Mouse (Mus musculus): Measurements from ENCODE around the gene Flrt3. TPM values are rescaled to one million over a fixed set of nuclear protein-coding genes. Genes with fewer than 3 reads are reported as not detected.

Gene Flrt3
- polyA plus RNA-seq, 1 experiment from 2014 or later: 117 TPM

- peak overlapping the region; percentile 19; the same call in 1 of the 2 replicates for H3K9ac ChIP-seq (replicated peaks; ENCODE audit: low read length)
- no peaks in the 10 kb centered on the region for H3K4me1 ChIP-seq (ENCODE audit: control insufficient read depth, insufficient read depth, low read length)
- DNase-seq (ENCODE audit: low spot score): no peak
- no peaks in the 10 kb centered on the region for H3K9me3 ChIP-seq (replicated peaks; ENCODE audit: control insufficient read depth, low read length)
- H3K36me3 ChIP-seq (replicated peaks; ENCODE audit: control insufficient read depth, insufficient read depth, low read depth, low read length): no peaks in the 10 kb centered on the region
- no peak overlapping the region for H3K27ac ChIP-seq (replicated peaks; ENCODE audit: low read depth, low read length)
- WGBS: 24% methylated on average over 2 of the region's 2 CpGs
- no peaks in the 10 kb centered on the region for H3K27me3 ChIP-seq (ENCODE audit: control insufficient read depth, insufficient read depth, low read length)
- peak overlapping the region; percentile 44 for H3K4me2 ChIP-seq (ENCODE audit: low read depth, low read length)
- peak overlapping the region; percentile 44 for H3K4me3 ChIP-seq (ENCODE audit: low read depth, low read length)
- no peak for ATAC-seq (replicated peaks; ENCODE audit: insufficient number of reproducible peaks, low FRiP score, low TSS enrichment, low read depth)
Observed at GRCm38 (mm10) chr2:140669081-140669480, 2.2 kb downstream of the Flrt3 start.

GRCm38 (mm10) chr2:140668311-140668710 lies 3.0 kb downstream of the Flrt3 start:
- no peaks in the 10 kb centered on the region for H3K4me1 ChIP-seq (ENCODE audit: control insufficient read depth, insufficient read depth, low read length)
- ATAC-seq (replicated peaks; ENCODE audit: insufficient number of reproducible peaks, low FRiP score, low TSS enrichment, low read depth) (peak; percentile 46), DNase-seq (ENCODE audit: low spot score) (peak; percentile 92)
- WGBS: under 1% methylated on average over 8 of the region's 8 CpGs
- no peaks in the 10 kb centered on the region for H3K9me3 ChIP-seq (replicated peaks; ENCODE audit: control insufficient read depth, low read length)
- H3K9ac ChIP-seq (replicated peaks; ENCODE audit: low read length): peak overlapping the region; percentile 19; the same call in 1 of the 2 replicates
- H3K4me2 ChIP-seq (ENCODE audit: low read depth, low read length): peak overlapping the region; percentile 44
- no peak overlapping the region for H3K27ac ChIP-seq (replicated peaks; ENCODE audit: low read depth, low read length)
- no peaks in the 10 kb centered on the region for H3K36me3 ChIP-seq (replicated peaks; ENCODE audit: control insufficient read depth, insufficient read depth, low read depth, low read length)
- no peaks in the 10 kb centered on the region for H3K27me3 ChIP-seq (ENCODE audit: control insufficient read depth, insufficient read depth, low read length)
- H3K4me3 ChIP-seq (ENCODE audit: low read depth, low read length): peak overlapping the region; percentile 44

- no peaks in the 10 kb centered on the region for H3K9me3 ChIP-seq (replicated peaks; ENCODE audit: control insufficient read depth, low read length)
- H3K27ac ChIP-seq (replicated peaks; ENCODE audit: low read depth, low read length): no peak overlapping the region; the same call in 1 of the 2 replicates
- peak overlapping the region; percentile 44 for H3K4me3 ChIP-seq (ENCODE audit: low read depth, low read length)
- H3K4me2 ChIP-seq (ENCODE audit: low read depth, low read length): peak overlapping the region; percentile 49
- 27% methylated on average over 13 of the region's 13 CpGs for WGBS
- no peak for DNase-seq (ENCODE audit: low spot score)
- H3K27me3 ChIP-seq (ENCODE audit: control insufficient read depth, insufficient read depth, low read length): no peaks in the 10 kb centered on the region
- H3K9ac ChIP-seq (replicated peaks; ENCODE audit: low read length): peak overlapping the region; percentile 53
- H3K36me3 ChIP-seq (replicated peaks; ENCODE audit: control insufficient read depth, insufficient read depth, low read depth, low read length): no peaks in the 10 kb centered on the region
- ATAC-seq (replicated peaks; ENCODE audit: insufficient number of reproducible peaks, low FRiP score, low TSS enrichment, low read depth): no peak
- no peaks in the 10 kb centered on the region for H3K4me1 ChIP-seq (ENCODE audit: control insufficient read depth, insufficient read depth, low read length)
Observed at GRCm38 (mm10) chr2:140667261-140668047, 3.8 kb downstream of the Flrt3 start.

GRCm38 (mm10) chr2:140666846-140667245 lies 4.4 kb downstream of the Flrt3 start:
- Histone ChIP-seq H3K27ac (replicated peaks; ENCODE audit: low read depth, low read length) (no peak overlapping the region), H3K9me3 (replicated peaks; ENCODE audit: control insufficient read depth, low read length) (no peaks in the 10 kb centered on the region), H3K4me3 (ENCODE audit: low read depth, low read length) (peak overlapping the region; percentile 44), H3K4me1 (ENCODE audit: control insufficient read depth, insufficient read depth, low read length) (no peaks in the 10 kb centered on the region), H3K27me3 (ENCODE audit: control insufficient read depth, insufficient read depth, low read length) (no peaks in the 10 kb centered on the region), H3K9ac (replicated peaks; ENCODE audit: low read length) (peak overlapping the region; percentile 53), H3K36me3 (replicated peaks; ENCODE audit: control insufficient read depth, insufficient read depth, low read depth, low read length) (no peaks in the 10 kb centered on the region), H3K4me2 (ENCODE audit: low read depth, low read length) (peak overlapping the region; percentile 14)
- no peak for ATAC-seq (replicated peaks; ENCODE audit: insufficient number of reproducible peaks, low FRiP score, low TSS enrichment, low read depth)
- WGBS: 8% methylated on average over 7 of the region's 7 CpGs
- peak; percentile 70 for DNase-seq (ENCODE audit: low spot score)

- H3K9ac ChIP-seq (replicated peaks; ENCODE audit: low read length): no peak overlapping the region
- H3K36me3 ChIP-seq (replicated peaks; ENCODE audit: control insufficient read depth, insufficient read depth, low read depth, low read length): peaks cover 6% of the 10 kb centered on the region
Observed at GRCm38 (mm10) chr2:140664381-140664780, 6.9 kb downstream of the Flrt3 start.

DNA sequence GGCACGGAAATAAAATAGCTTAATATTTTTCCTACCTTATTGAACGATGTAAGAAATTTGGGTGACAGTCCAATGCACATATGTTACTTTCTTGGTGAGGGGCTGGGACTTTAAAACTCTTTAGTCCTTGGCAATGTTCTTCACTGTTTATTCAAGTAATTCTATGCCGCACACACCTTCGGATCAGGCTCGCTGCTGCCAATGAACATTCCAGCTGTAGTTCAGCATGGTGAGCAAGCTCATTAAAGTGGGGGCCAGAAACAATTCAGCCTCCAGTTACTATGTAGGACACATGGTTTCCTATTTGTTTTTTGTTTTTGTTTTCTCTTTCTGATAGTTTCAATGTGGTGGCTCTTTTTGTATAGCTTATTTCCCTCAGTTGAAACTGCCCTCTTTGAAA lies 8.6 kb downstream of the Flrt3 start:
- H3K36me3 ChIP-seq (replicated peaks; ENCODE audit: control insufficient read depth, insufficient read depth, low read depth, low read length): peaks cover 9% of the 10 kb centered on the region
- no peak for ATAC-seq (replicated peaks; ENCODE audit: insufficient number of reproducible peaks, low FRiP score, low TSS enrichment, low read depth)

More at GRCm38 (mm10) chr2:140664381-140664780, 6.9 kb downstream of the Flrt3 start:
- H3K4me2 ChIP-seq (ENCODE audit: low read depth, low read length): no peak overlapping the region
- H3K4me1 ChIP-seq (ENCODE audit: control insufficient read depth, insufficient read depth, low read length): no peaks in the 10 kb centered on the region
- no peak overlapping the region for H3K27ac ChIP-seq (replicated peaks; ENCODE audit: low read depth, low read length)
- 93% methylated on average over 4 of the region's 4 CpGs for WGBS
- H3K27me3 ChIP-seq (ENCODE audit: control insufficient read depth, insufficient read depth, low read length): no peaks in the 10 kb centered on the region
- H3K4me3 ChIP-seq (ENCODE audit: low read depth, low read length): no peak overlapping the region
- H3K9me3 ChIP-seq (replicated peaks; ENCODE audit: control insufficient read depth, low read length): no peaks in the 10 kb centered on the region
- ATAC-seq (replicated peaks; ENCODE audit: insufficient number of reproducible peaks, low FRiP score, low TSS enrichment, low read depth): no peak
- no peak for DNase-seq (ENCODE audit: low spot score)

GRCm38 (mm10) chr2:140653978-140654377 lies 17.3 kb downstream of the Flrt3 start:
- Histone ChIP-seq H3K27ac (replicated peaks; ENCODE audit: low read depth, low read length) (no peak overlapping the region), H3K9me3 (replicated peaks; ENCODE audit: control insufficient read depth, low read length) (no peaks in the 10 kb centered on the region), H3K4me1 (ENCODE audit: control insufficient read depth, insufficient read depth, low read length) (no peaks in the 10 kb centered on the region), H3K9ac (replicated peaks; ENCODE audit: low read length) (no peak overlapping the region), H3K4me3 (ENCODE audit: low read depth, low read length) (no peak overlapping the region), H3K27me3 (ENCODE audit: control insufficient read depth, insufficient read depth, low read length) (no peaks in the 10 kb centered on the region), H3K36me3 (replicated peaks; ENCODE audit: control insufficient read depth, insufficient read depth, low read depth, low read length) (peaks cover 3% of the 10 kb centered on the region; the same call in 1 of the 2 replicates), H3K4me2 (ENCODE audit: low read depth, low read length) (no peak overlapping the region)
- DNase-seq (ENCODE audit: low spot score): no peak
- no peak for ATAC-seq (replicated peaks; ENCODE audit: insufficient number of reproducible peaks, low FRiP score, low TSS enrichment, low read depth)
- 49% methylated on average over 2 of the region's 2 CpGs for WGBS

More for the DNA sequence above, 8.6 kb downstream of the Flrt3 start:
- H3K27ac ChIP-seq (replicated peaks; ENCODE audit: low read depth, low read length): no peak overlapping the region
- H3K4me2 ChIP-seq (ENCODE audit: low read depth, low read length): no peak overlapping the region
- H3K4me1 ChIP-seq (ENCODE audit: control insufficient read depth, insufficient read depth, low read length): no peaks in the 10 kb centered on the region
- no peaks in the 10 kb centered on the region for H3K9me3 ChIP-seq (replicated peaks; ENCODE audit: control insufficient read depth, low read length)
- no peak overlapping the region for H3K4me3 ChIP-seq (ENCODE audit: low read depth, low read length)
- no peak for DNase-seq (ENCODE audit: low spot score)
- no peaks in the 10 kb centered on the region for H3K27me3 ChIP-seq (ENCODE audit: control insufficient read depth, insufficient read depth, low read length)
- WGBS: 79% methylated on average over 5 of the region's 5 CpGs
- no peak overlapping the region for H3K9ac ChIP-seq (replicated peaks; ENCODE audit: low read length)

DNA sequence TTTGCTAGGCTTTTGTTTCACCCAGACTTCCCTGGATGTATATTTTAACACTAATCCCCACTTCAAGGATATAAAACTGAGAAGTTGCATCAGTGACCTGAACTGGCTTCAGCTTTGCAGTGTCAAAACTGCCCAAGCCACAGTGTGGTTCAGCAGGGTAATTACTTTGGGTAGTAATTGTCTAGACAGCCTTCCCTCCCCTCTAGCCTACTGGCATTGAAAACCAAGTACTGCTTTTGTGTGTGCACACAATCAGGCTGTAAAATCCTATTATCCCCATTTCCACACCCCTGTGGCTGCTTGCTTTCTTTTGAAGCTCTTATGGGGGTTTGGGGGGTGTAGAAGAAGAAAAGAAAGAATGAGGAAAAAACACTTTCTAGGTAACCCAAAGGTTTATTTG lies 17.8 kb downstream of the Flrt3 start:
- Histone ChIP-seq H3K4me1 (ENCODE audit: control insufficient read depth, insufficient read depth, low read length) (no peaks in the 10 kb centered on the region), H3K9me3 (replicated peaks; ENCODE audit: control insufficient read depth, low read length) (no peaks in the 10 kb centered on the region), H3K4me3 (ENCODE audit: low read depth, low read length) (no peak overlapping the region), H3K27ac (replicated peaks; ENCODE audit: low read depth, low read length) (no peak overlapping the region), H3K4me2 (ENCODE audit: low read depth, low read length) (no peak overlapping the region), H3K36me3 (replicated peaks; ENCODE audit: control insufficient read depth, insufficient read depth, low read depth, low read length) (no peaks in the 10 kb centered on the region), H3K27me3 (ENCODE audit: control insufficient read depth, insufficient read depth, low read length) (no peaks in the 10 kb centered on the region), H3K9ac (replicated peaks; ENCODE audit: low read length) (no peak overlapping the region)
- ATAC-seq (replicated peaks; ENCODE audit: insufficient number of reproducible peaks, low FRiP score, low TSS enrichment, low read depth): peak; percentile 81
- DNase-seq (ENCODE audit: low spot score): peak; percentile 38
